22 mouse cellular contexts compared by ENCODE assay signal in genomic region chr5:13611631-13612030, GRCm38 (mm10).
DNase-seq lines count a peak whose midpoint lies in the region; ATAC-seq lines count a peak whose summit lies in the region.
"Had no signal": no experiment of that assay in that cellular context is flagged by ENCODE, and none has a peak within 500 bp of the region (broad histone marks: within the 10 kb centered on the region; RNA-seq: fewer than 3 reads in every experiment).

No protein-coding gene starts in this region.

- WGBS in kidney, embryonic 14.5 days = 61% methylated on average over 1 of the region's 1 CpGs
- WGBS in kidney, embryonic 16.5 days = 49% methylated on average over 1 of the region's 1 CpGs
- 36% methylated on average over 1 of the region's 1 CpGs for WGBS in lung, embryonic 16.5 days

- H3K36me3 ChIP-seq in kidney, embryonic 14.5 days (ENCODE audit: control insufficient read depth, insufficient read depth, low read length) = no peaks in the 10 kb centered on the region
- no peaks in the 10 kb centered on the region for H3K36me3 ChIP-seq in kidney, embryonic 16.5 days (ENCODE audit: insufficient read depth, low read length)
- H3K36me3 ChIP-seq in lung, embryonic 16.5 days (ENCODE audit: control insufficient read depth, insufficient read depth, low read length) = no peaks in the 10 kb centered on the region
- H3K36me3 ChIP-seq: embryonic facial prominence, embryonic 13.5 days; embryonic facial prominence, embryonic 15.5 days; forebrain, embryonic 10.5 days; forebrain, embryonic 12.5 days had no signal

- H3K9me3 ChIP-seq in kidney, embryonic 14.5 days (ENCODE audit: control insufficient read depth, low read length) = no peaks in the 10 kb centered on the region
- H3K9me3 ChIP-seq in kidney, embryonic 16.5 days (ENCODE audit: low read length) = no peaks in the 10 kb centered on the region
- H3K9me3 ChIP-seq in lung, embryonic 16.5 days (ENCODE audit: control insufficient read depth, low read length) = no peaks in the 10 kb centered on the region
- H3K9me3 ChIP-seq: embryonic facial prominence, embryonic 13.5 days; embryonic facial prominence, embryonic 15.5 days; forebrain, embryonic 10.5 days; forebrain, embryonic 12.5 days had no signal

- no peak overlapping the region for H3K4me3 ChIP-seq in kidney, embryonic 14.5 days (ENCODE audit: low read length)
- no peak overlapping the region for H3K4me3 ChIP-seq in kidney, embryonic 16.5 days (ENCODE audit: low read length)
- no peak overlapping the region for H3K4me3 ChIP-seq in lung, embryonic 16.5 days (ENCODE audit: low read length)
- H3K4me3 ChIP-seq: embryonic facial prominence, embryonic 13.5 days; embryonic facial prominence, embryonic 15.5 days; erythroblast, embryonic 14.5 days; forebrain, embryonic 10.5 days; forebrain, embryonic 12.5 days had no signal

- peak overlapping the region; percentile 43; the same call in 1 of the 2 replicates for H3K27ac ChIP-seq in kidney, embryonic 14.5 days (ENCODE audit: low read depth, low read length)
- H3K27ac ChIP-seq in kidney, embryonic 16.5 days (ENCODE audit: low read length) = no peak overlapping the region
- no peak overlapping the region for H3K27ac ChIP-seq in lung, embryonic 16.5 days (ENCODE audit: low read length)
- H3K27ac ChIP-seq: embryonic facial prominence, embryonic 13.5 days; embryonic facial prominence, embryonic 15.5 days; forebrain, embryonic 10.5 days; forebrain, embryonic 12.5 days had no signal

- no peak overlapping the region for H3K9ac ChIP-seq in kidney, embryonic 14.5 days (ENCODE audit: low read depth, low read length)
- no peak overlapping the region for H3K9ac ChIP-seq in kidney, embryonic 16.5 days (replicated peaks; ENCODE audit: low read length)
- H3K9ac ChIP-seq in lung, embryonic 16.5 days (ENCODE audit: low read length) = no peak overlapping the region
- H3K9ac ChIP-seq: embryonic facial prominence, embryonic 13.5 days; embryonic facial prominence, embryonic 15.5 days; forebrain, embryonic 12.5 days had no signal

- no peak for DNase-seq in kidney, adult 8-10 months
- DNase-seq in kidney, adult 9 months = no peak
- DNase-seq in lung, postnatal 25 days (ENCODE audit: low spot score) = no peak
- DNase-seq: adrenal gland, adult 2 months; adrenal gland, postnatal 10 days; adrenal gland, postnatal 25 days; cerebellum, adult 11 months; cerebellum, adult 18-20 months; cerebellum, adult 8-10 months; cerebellum, adult 9-11 months; cerebellum, postnatal 14 days; cerebellum, postnatal 36 days; embryo, embryonic 11 days had no signal

- H3K4me1 ChIP-seq in kidney, embryonic 14.5 days (ENCODE audit: control insufficient read depth, insufficient read depth, low read length) = no peaks in the 10 kb centered on the region
- no peaks in the 10 kb centered on the region for H3K4me1 ChIP-seq in kidney, embryonic 16.5 days (ENCODE audit: insufficient read depth, low read length)
- no peaks in the 10 kb centered on the region for H3K4me1 ChIP-seq in lung, embryonic 16.5 days (replicated peaks; ENCODE audit: control insufficient read depth, insufficient read depth, low read length)
- H3K4me1 ChIP-seq: embryonic facial prominence, embryonic 13.5 days; embryonic facial prominence, embryonic 15.5 days; forebrain, embryonic 12.5 days had no signal

- no peaks in the 10 kb centered on the region for H3K27me3 ChIP-seq in kidney, embryonic 14.5 days (ENCODE audit: control insufficient read depth, insufficient read depth, low read length)
- no peaks in the 10 kb centered on the region for H3K27me3 ChIP-seq in kidney, embryonic 16.5 days (ENCODE audit: insufficient read depth, low read length)
- H3K27me3 ChIP-seq in lung, embryonic 16.5 days (ENCODE audit: control insufficient read depth, insufficient read depth, low read depth, low read length) = no peaks in the 10 kb centered on the region
- H3K27me3 ChIP-seq: embryonic facial prominence, embryonic 13.5 days; embryonic facial prominence, embryonic 15.5 days; forebrain, embryonic 12.5 days had no signal

- ATAC-seq in kidney, embryonic 14.5 days (ENCODE audit: low FRiP score, low TSS enrichment) = no peak
- ATAC-seq in kidney, embryonic 16.5 days (ENCODE audit: low FRiP score, low TSS enrichment) = 0 out of 2 replicates have a peak, but pooled peaks have one; percentile 54
- 0 out of 2 replicates have a peak, but pooled peaks have one; percentile 49 for ATAC-seq in lung, embryonic 16.5 days (ENCODE audit: low read depth)
- ATAC-seq: forebrain, embryonic 14.5 days had no signal

- H3K4me2 ChIP-seq in kidney, embryonic 14.5 days (replicated peaks; ENCODE audit: low read depth, low read length) = no peak overlapping the region
- no peak overlapping the region for H3K4me2 ChIP-seq in kidney, embryonic 16.5 days (replicated peaks; ENCODE audit: low read depth, low read length)
- H3K4me2 ChIP-seq in lung, embryonic 16.5 days (ENCODE audit: low read depth, low read length) = no peak overlapping the region
- H3K4me2 ChIP-seq: embryonic facial prominence, embryonic 13.5 days; embryonic facial prominence, embryonic 15.5 days; forebrain, embryonic 12.5 days had no signal
